In genomic region chr11:60811618-60812017, GRCm38 (mm10) we compare ENCODE assay signal across 7 mouse cellular contexts. TPM values are rescaled to one million over a fixed set of nuclear protein-coding genes. Genes with fewer than 3 reads are reported as not detected.
DNase-seq lines count a peak whose midpoint lies in the region; ATAC-seq and TF ChIP-seq lines count a peak whose summit lies in the region.
"Not testable (repeated sequence)": the region's sequence is repeated elsewhere in the genome, so short reads cannot be mapped to it uniquely, and the experiment has no call there.

Gene Shmt1, minus strand, starts transcription at chr11:60811718.

- not testable (repeated sequence) for TF ChIP-seq CTCF in lung, adult 2 months (IDR thresholded peaks at IDR 0.05; ENCODE audit: insufficient read depth, low read length)

- peak within 1 kb of the TSS; percentile 54 for H3K4me3 ChIP-seq in embryonic facial prominence, embryonic 14.5 days (ENCODE audit: low read depth, low read length)
- peak within 1 kb of the TSS; percentile 37 for H3K4me3 ChIP-seq in hindbrain, embryonic 11.5 days (ENCODE audit: low read depth, low read length)
- peak within 1 kb of the TSS; percentile 57 for H3K4me3 ChIP-seq in lung, adult 2 months (replicated peaks; ENCODE audit: extremely low read depth, low read depth, low read length)
- peak within 1 kb of the TSS; percentile 38 for H3K4me3 ChIP-seq in neural tube, embryonic 11.5 days (ENCODE audit: low read depth, low read length)

- H3K4me1 ChIP-seq in embryonic facial prominence, embryonic 14.5 days (ENCODE audit: control insufficient read depth, insufficient read depth, low read length), result peaks cover 19% of the 10 kb centered on the region
- not testable (repeated sequence) for H3K4me1 ChIP-seq in hindbrain, embryonic 11.5 days (replicated peaks; ENCODE audit: control insufficient read depth, insufficient read depth, low read length); neural tube, embryonic 11.5 days (ENCODE audit: control insufficient read depth, insufficient read depth, low read length)
- peaks cover 11% of the 10 kb centered on the region for H3K4me1 ChIP-seq in lung, adult 2 months (ENCODE audit: control insufficient read depth, insufficient read depth, low read length)

- WGBS in embryonic facial prominence, embryonic 14.5 days, result 30% methylated on average over 6 of the region's 6 CpGs
- WGBS in hindbrain, embryonic 11.5 days, result 33% methylated on average over 6 of the region's 6 CpGs
- 20% methylated on average over 6 of the region's 6 CpGs for WGBS in large intestine, adult 2 months
- 23% methylated on average over 6 of the region's 6 CpGs for WGBS in lung, adult 2 months
- 33% methylated on average over 6 of the region's 6 CpGs for whole genome bisulfite sequencing in neural tube, embryonic 11.5 days

- TF ChIP-seq POLR2A in lung, adult 2 months (IDR thresholded peaks at IDR 0.05; ENCODE audit: borderline replicate concordance, extremely low read depth, low read depth, low read length), result not testable (repeated sequence)

- H3K27ac ChIP-seq in embryonic facial prominence, embryonic 14.5 days (replicated peaks; ENCODE audit: low read depth, low read length); hindbrain, embryonic 11.5 days (ENCODE audit: low read depth, low read length); neural tube, embryonic 11.5 days (ENCODE audit: low read depth, low read length): not testable (repeated sequence)

- not testable (repeated sequence) for ATAC-seq in embryonic facial prominence, embryonic 14.5 days (ENCODE audit: low read depth); hindbrain, embryonic 11.5 days (ENCODE audit: low FRiP score); neural tube, embryonic 11.5 days (ENCODE audit: insufficient read depth, low FRiP score, low TSS enrichment)

- not testable (repeated sequence) for H3K36me3 ChIP-seq in embryonic facial prominence, embryonic 14.5 days (ENCODE audit: control insufficient read depth, insufficient read depth, low read length); hindbrain, embryonic 11.5 days (ENCODE audit: control insufficient read depth, insufficient read depth, low read length); neural tube, embryonic 11.5 days (ENCODE audit: control insufficient read depth, insufficient read depth, low read length)

- peak within 1 kb of the TSS; percentile 46 for H3K9ac ChIP-seq in embryonic facial prominence, embryonic 14.5 days (ENCODE audit: low read depth, low read length)
- H3K9ac ChIP-seq in hindbrain, embryonic 11.5 days (ENCODE audit: low read depth, low read length), result peak within 1 kb of the TSS; percentile 50
- peak within 1 kb of the TSS; percentile 31; the same call in 1 of the 2 replicates for H3K9ac ChIP-seq in neural tube, embryonic 11.5 days (ENCODE audit: low read length)

- peak within 1 kb of the TSS; percentile 86 for H3K4me2 ChIP-seq in embryonic facial prominence, embryonic 14.5 days (ENCODE audit: low read depth, low read length)
- H3K4me2 ChIP-seq in hindbrain, embryonic 11.5 days (replicated peaks; ENCODE audit: low read depth, low read length), result peak within 1 kb of the TSS; percentile 82
- peak within 1 kb of the TSS; percentile 69 for H3K4me2 ChIP-seq in neural tube, embryonic 11.5 days (ENCODE audit: low read depth)

- intact Hi-C loops in gastrocnemius, postnatal 36 days (cut with DNase I), result not testable (repeated sequence)

- DNase-seq in adrenal gland, adult 2 months; embryonic facial prominence, embryonic 14.5 days (ENCODE audit: low spot score); gastrocnemius, postnatal 36 days; hindbrain, embryonic 11.5 days (ENCODE audit: low spot score); large intestine, adult 2 months (ENCODE audit: low read depth, low spot score); lung, adult 2 months; neural tube, embryonic 11.5 days (ENCODE audit: low spot score): not testable (repeated sequence)

- not testable (repeated sequence) for H3K27me3 ChIP-seq in embryonic facial prominence, embryonic 14.5 days (replicated peaks; ENCODE audit: control insufficient read depth, insufficient read depth, low read length); hindbrain, embryonic 11.5 days (ENCODE audit: control insufficient read depth, insufficient read depth, low read length); neural tube, embryonic 11.5 days (ENCODE audit: control insufficient read depth, insufficient read depth, low read length)

- H3K9me3 ChIP-seq in embryonic facial prominence, embryonic 14.5 days (ENCODE audit: control insufficient read depth, low read length); hindbrain, embryonic 11.5 days (ENCODE audit: control insufficient read depth, low read length); neural tube, embryonic 11.5 days (ENCODE audit: control insufficient read depth, low read length): not testable (repeated sequence)

RNA-seq across cellular contexts. Expression of gene Shmt1, which starts in this region (rescaled TPM):
- 10 to 100 TPM; 38.7 to 82.4 TPM for total RNA-seq in adrenal gland, adult 2 months (2021)
- polyA plus RNA-seq in adrenal gland, adult 2 months (2012; rRNA removed), result 27.7 and 43.5 TPM in 2 replicates
- polyA plus RNA-seq in embryonic facial prominence, embryonic 14.5 days (2014; fragmentation: Nextera tagmentation; extraction: Ambion mirVana), result 30.2 and 35.7 TPM in 2 replicates
- total RNA-seq in gastrocnemius, postnatal 36 days (2021), result 10 to 100 TPM; 12.9 to 13.6 TPM
- polyA plus RNA-seq in hindbrain, embryonic 11.5 days (2014; fragmentation: Nextera tagmentation; extraction: Ambion mirVana), result 32.9 and 37.3 TPM in 2 replicates
- 33.6 and 35.2 TPM in 2 replicates for polyA plus RNA-seq in large intestine, adult 2 months (2012; rRNA removed)
- polyA plus RNA-seq in lung, adult 2 months (2012; rRNA removed), result 8.1 and 10.6 TPM in 2 replicates
- 42.0 and 44.0 TPM in 2 replicates for polyA plus RNA-seq in neural tube, embryonic 11.5 days (2014; fragmentation: Nextera tagmentation; extraction: Ambion mirVana)
